Mouse (Mus musculus) splenic B cell, adult 2 months (primary cell): ENCODE results near the gene Maff.

Experiments
- DNase-seq: peaks from one replicate; pipeline ENCODE4 v3.0.0-alpha.2; 2011; ENCODE audit warnings: low read depth, low spot score
- H3K27me3 ChIP-seq: 2 replicates; pipeline ENCODE4 v1.6.1; 2012; ENCODE audit warnings: mild to moderate bottlenecking, low read length, moderate library complexity, mixed read lengths; ENCODE audit not compliant: control insufficient read depth, poor library complexity, insufficient read depth, severe bottlenecking
- H3K36me3 ChIP-seq: 2 replicates; pipeline ENCODE4 v1.6.1; 2012; ENCODE audit warnings: mild to moderate bottlenecking, low read length, moderate library complexity, mixed read lengths; ENCODE audit not compliant: control insufficient read depth, poor library complexity, insufficient read depth, severe bottlenecking

The Maff gene

GRCm38 (mm10) chr15:79365068-79365467 is 18.6 kb downstream of the Maff start:
- Histone ChIP-seq H3K27me3 (no peaks in the 10 kb centered on the region), H3K36me3 (peaks cover 7% of the 10 kb centered on the region)
- no peak for DNase-seq

- Histone ChIP-seq H3K27me3 (no peaks in the 10 kb centered on the region), H3K36me3 (peaks cover 7% of the 10 kb centered on the region)
- DNase-seq: no peak
Observed at GRCm38 (mm10) chr15:79366402-79366801, 20.0 kb downstream of the Maff start.

GRCm38 (mm10) chr15:79368313-79368811 is 21.9 kb downstream of the Maff start:
- no peak for DNase-seq
- Histone ChIP-seq H3K27me3 (no peaks in the 10 kb centered on the region), H3K36me3 (peaks cover 6% of the 10 kb centered on the region)

- Histone ChIP-seq H3K36me3 (peaks cover 6% of the 10 kb centered on the region), H3K27me3 (no peaks in the 10 kb centered on the region)
- no peak for DNase-seq
Observed at GRCm38 (mm10) chr15:79368861-79369440, 22.5 kb downstream of the Maff start.

- Histone ChIP-seq H3K36me3 (peaks cover 1% of the 10 kb centered on the region), H3K27me3 (no peaks in the 10 kb centered on the region)
- DNase-seq: no peak
Observed at GRCm38 (mm10) chr15:79369452-79370280, 23.2 kb downstream of the Maff start.

- DNase-seq: no peak
- H3K36me3 ChIP-seq: no peaks in the 10 kb centered on the region; the same call in 1 of the 2 replicates
- H3K27me3 ChIP-seq: no peaks in the 10 kb centered on the region
Observed at GRCm38 (mm10) chr15:79370281-79370843, 23.9 kb downstream of the Maff start.

- DNase-seq: no peak
- no peaks in the 10 kb centered on the region for H3K27me3 ChIP-seq
- peaks cover 3% of the 10 kb centered on the region for H3K36me3 ChIP-seq
Observed at GRCm38 (mm10) chr15:79374760-79375159, 28.3 kb downstream of the Maff start.

GRCm38 (mm10) chr15:79377681-79378080 is 31.3 kb downstream of the Maff start:
- no peak for DNase-seq
- Histone ChIP-seq H3K36me3 (peaks cover 3% of the 10 kb centered on the region), H3K27me3 (no peaks in the 10 kb centered on the region)

GRCm38 (mm10) chr15:79378608-79379007 is 32.2 kb downstream of the Maff start:
- Histone ChIP-seq H3K36me3 (peaks cover 3% of the 10 kb centered on the region), H3K27me3 (no peaks in the 10 kb centered on the region)
- no peak for DNase-seq

GRCm38 (mm10) chr15:79379658-79380057 is 33.2 kb downstream of the Maff start:
- no peak for DNase-seq
- H3K27me3 ChIP-seq: no peaks in the 10 kb centered on the region
- peaks cover 3% of the 10 kb centered on the region for H3K36me3 ChIP-seq

- Histone ChIP-seq H3K27me3 (no peaks in the 10 kb centered on the region), H3K36me3 (peaks cover 3% of the 10 kb centered on the region)
- DNase-seq: peak; percentile 87
Observed at GRCm38 (mm10) chr15:79380468-79381444, 34.3 kb downstream of the Maff start.

GRCm38 (mm10) chr15:79381644-79382043 is 35.2 kb downstream of the Maff start:
- H3K27me3 ChIP-seq: no peaks in the 10 kb centered on the region
- H3K36me3 ChIP-seq: peaks cover 1% of the 10 kb centered on the region; the same call in 1 of the 2 replicates
- DNase-seq: no peak

GRCm38 (mm10) chr15:79387081-79387480 is 40.7 kb downstream of the Maff start:
- no peak for DNase-seq
- Histone ChIP-seq H3K36me3 (no peaks in the 10 kb centered on the region), H3K27me3 (no peaks in the 10 kb centered on the region)

- DNase-seq: no peak
- no peaks in the 10 kb centered on the region for H3K36me3 ChIP-seq
- H3K27me3 ChIP-seq: no peaks in the 10 kb centered on the region
Observed at GRCm38 (mm10) chr15:79387611-79388010, 41.2 kb downstream of the Maff start.
